Mouse (Mus musculus): Measurements from ENCODE around the gene Islr2.

DNA sequence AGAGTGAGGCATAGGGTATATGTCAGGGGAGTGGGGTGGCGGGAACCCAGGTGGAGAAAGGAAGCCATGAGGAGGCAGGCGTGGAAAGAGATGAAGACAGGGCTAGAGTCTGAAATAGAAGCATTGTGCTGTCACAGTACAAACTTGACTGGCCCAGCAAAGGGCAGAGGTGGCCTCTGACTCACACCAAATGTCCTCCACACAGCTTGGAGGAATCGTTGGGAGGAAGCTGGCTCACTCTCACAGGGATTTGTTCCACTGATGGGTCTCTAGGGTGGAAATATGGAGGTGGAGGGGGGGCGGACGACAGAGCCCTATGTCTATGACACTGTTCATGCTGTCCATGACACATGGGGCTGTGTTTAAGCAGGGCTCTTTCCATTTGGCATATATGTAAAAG, 41.0 kb downstream of the Islr2 start:
- no peak for TF ChIP-seq POLR2A (IDR thresholded peaks at IDR 0.05; ENCODE audit: insufficient read depth, low read depth, low read length)
- no peak for TF ChIP-seq CTCF (IDR thresholded peaks at IDR 0.05; ENCODE audit: insufficient read depth, low read depth, low read length)
